Mouse (Mus musculus): ENCODE results near the gene Rab14.
A peak's percentile ranks its signal among the peaks of the same experiment; 100 is the strongest.

GRCm38 (mm10) chr2:35131991-35132661 is 68.8 kb downstream of the Rab14 start:
- TF ChIP-seq POLR2A (IDR thresholded peaks at IDR 0.05; ENCODE audit: insufficient read length, low read depth) (peak; percentile 49), TCF12 (IDR thresholded peaks at IDR 0.05; ENCODE audit: insufficient read depth, poor library complexity, severe bottlenecking) (no peak), MYOG (IDR thresholded peaks at IDR 0.05; ENCODE audit: control insufficient read depth in 1 of 3, insufficient read depth in 1 of 3, insufficient read length in 2 of 3, low read depth in 2 of 3) (no peak), MAX (IDR thresholded peaks at IDR 0.05; ENCODE audit: low read depth) (no peak), POLR2AphosphoS2 (IDR thresholded peaks at IDR 0.05; ENCODE audit: insufficient read length, low read depth) (no peak), SRF (IDR thresholded peaks at IDR 0.05; ENCODE audit: control insufficient read depth, insufficient read length, low read depth) (peak; percentile 39), E2F4 (IDR thresholded peaks at IDR 0.05; ENCODE audit: insufficient read depth) (no peak), USF1 (IDR thresholded peaks at IDR 0.05; ENCODE audit: low read depth) (no peak), CEBPB (IDR thresholded peaks at IDR 0.05; ENCODE audit: insufficient read depth, poor library complexity, severe bottlenecking) (no peak), MYOD1 (IDR thresholded peaks at IDR 0.05; ENCODE audit: control insufficient read depth in 1 of 3, insufficient read length in 2 of 3, low read depth in 2 of 3) (no peak), TCF3 (IDR thresholded peaks at IDR 0.05; ENCODE audit: insufficient read length, low read depth) (no peak)
